Comparison of ENCODE assay signal across 8 mouse cellular contexts in genomic region chr19:55745192-55745578, GRCm38 (mm10). TPM values are rescaled to one million over a fixed set of nuclear protein-coding genes. Genes with fewer than 3 reads are reported as not detected.
DNase-seq lines count a peak whose midpoint lies in the region; ATAC-seq and TF ChIP-seq lines count a peak whose summit lies in the region.

No protein-coding gene starts in this region.

- peaks cover 4% of the 10 kb centered on the region for H3K4me1 ChIP-seq in liver, adult 2 months (ENCODE audit: control insufficient read depth, insufficient read depth, low read length)
- H3K4me1 ChIP-seq in forebrain, embryonic 14.5 days (ENCODE audit: control insufficient read depth, insufficient read depth, low read length) = peaks cover 57% of the 10 kb centered on the region
- H3K4me1 ChIP-seq in limb, embryonic 14.5 days (ENCODE audit: control insufficient read depth, insufficient read depth, low read length) = peaks cover 51% of the 10 kb centered on the region
- H3K4me1 ChIP-seq in stomach, embryonic 14.5 days (ENCODE audit: control insufficient read depth, insufficient read depth, low read length) = peaks cover 53% of the 10 kb centered on the region

- no peak for ATAC-seq in forebrain, embryonic 14.5 days
- ATAC-seq in limb, embryonic 14.5 days (ENCODE audit: low FRiP score, low read depth) = no peak
- no peak for ATAC-seq in stomach, embryonic 14.5 days (ENCODE audit: insufficient number of reproducible peaks, insufficient read depth, low FRiP score, low read depth)

- H3K36me3 ChIP-seq in liver, adult 2 months (ENCODE audit: control insufficient read depth, insufficient read depth, low read length) = peaks cover 18% of the 10 kb centered on the region
- no peaks in the 10 kb centered on the region for H3K36me3 ChIP-seq in forebrain, embryonic 14.5 days (ENCODE audit: control insufficient read depth, insufficient read depth, low read length)
- 0 out of 2 replicates have a peak, but pooled peaks cover 3% of the 10 kb centered on the region for H3K36me3 ChIP-seq in limb, embryonic 14.5 days (ENCODE audit: control insufficient read depth, insufficient read depth, low read length)
- H3K36me3 ChIP-seq in stomach, embryonic 14.5 days (ENCODE audit: control insufficient read depth, insufficient read depth, low read length) = no peaks in the 10 kb centered on the region

- H3K9me3 ChIP-seq in forebrain, embryonic 14.5 days (replicated peaks; ENCODE audit: control insufficient read depth, low read length) = no peaks in the 10 kb centered on the region
- H3K9me3 ChIP-seq in limb, embryonic 14.5 days (ENCODE audit: control insufficient read depth, low read length) = no peaks in the 10 kb centered on the region
- H3K9me3 ChIP-seq in stomach, embryonic 14.5 days (ENCODE audit: control insufficient read depth, low read depth, low read length) = no peaks in the 10 kb centered on the region

- H3K4me3 ChIP-seq in liver, adult 2 months (ENCODE audit: insufficient read depth, low read depth, low read length) = peak overlapping the region; percentile 94; the same call in 1 of the 2 replicates
- H3K4me3 ChIP-seq in forebrain, embryonic 14.5 days (ENCODE audit: low read depth, low read length) = peak overlapping the region; percentile 53
- peak overlapping the region; percentile 84 for H3K4me3 ChIP-seq in limb, embryonic 14.5 days (replicated peaks; ENCODE audit: low read length)
- H3K4me3 ChIP-seq in stomach, embryonic 14.5 days (ENCODE audit: low read depth, low read length) = peak overlapping the region; percentile 93
- no peak overlapping the region; the same call in 1 of the 2 replicates for H3K4me3 ChIP-seq in layer of hippocampus, adult 2 months

- H3K27me3 ChIP-seq in liver, adult 2 months (ENCODE audit: control insufficient read depth, insufficient read depth, low read length) = no peaks in the 10 kb centered on the region
- no peaks in the 10 kb centered on the region; the same call in 1 of the 2 replicates for H3K27me3 ChIP-seq in forebrain, embryonic 14.5 days (replicated peaks; ENCODE audit: control insufficient read depth, insufficient read depth, low read length)
- H3K27me3 ChIP-seq in limb, embryonic 14.5 days (ENCODE audit: control insufficient read depth, insufficient read depth, low read length) = no peaks in the 10 kb centered on the region
- H3K27me3 ChIP-seq in stomach, embryonic 14.5 days (ENCODE audit: control insufficient read depth, insufficient read depth, low read length) = no peaks in the 10 kb centered on the region

- peak overlapping the region; percentile 100 for H3K27ac ChIP-seq in liver, adult 2 months (replicated peaks; ENCODE audit: insufficient read depth, low read depth, low read length)
- peak overlapping the region; percentile 49; the same call in 1 of the 2 replicates for H3K27ac ChIP-seq in forebrain, embryonic 14.5 days (ENCODE audit: low read depth, low read length)
- H3K27ac ChIP-seq in limb, embryonic 14.5 days (replicated peaks; ENCODE audit: low read depth, low read length) = peak overlapping the region; percentile 99
- H3K27ac ChIP-seq in stomach, embryonic 14.5 days (ENCODE audit: low read length) = peak overlapping the region; percentile 99; the same call in 1 of the 2 replicates
- H3K27ac ChIP-seq in layer of hippocampus, adult 2 months = no peak overlapping the region

- peaks cover 25% of the 10 kb centered on the region for H3K79me2 ChIP-seq in liver, adult 2 months (ENCODE audit: control insufficient read depth, insufficient read depth, low read length)

- peak overlapping the region; percentile 74 for H3K9ac ChIP-seq in liver, adult 2 months (ENCODE audit: low read depth, low read length)
- peak overlapping the region; percentile 87 for H3K9ac ChIP-seq in forebrain, embryonic 14.5 days (ENCODE audit: low read length)
- H3K9ac ChIP-seq in limb, embryonic 14.5 days (ENCODE audit: low read depth, low read length, severe bottlenecking) = peak overlapping the region; percentile 99
- peak overlapping the region; percentile 98 for H3K9ac ChIP-seq in stomach, embryonic 14.5 days (replicated peaks; ENCODE audit: low read depth, low read length)

- 14% methylated on average over 9 of the region's 9 CpGs for WGBS in liver, adult 2 months
- 11% methylated on average over 9 of the region's 9 CpGs for WGBS in forebrain, embryonic 14.5 days
- 15% methylated on average over 9 of the region's 9 CpGs for WGBS in limb, embryonic 14.5 days
- 23% methylated on average over 9 of the region's 9 CpGs for WGBS in stomach, embryonic 14.5 days

- DNase-seq in liver, adult 2 months (ENCODE audit: extremely low read depth, low read depth, low spot score) = peak; percentile 53
- no peak for DNase-seq in liver
- peak; percentile 29 for DNase-seq in forebrain, embryonic 14.5 days (ENCODE audit: low spot score)
- DNase-seq in limb, embryonic 14.5 days (ENCODE audit: low spot score) = no peak
- DNase-seq in adrenal gland, postnatal 36 days = no peak
- DNase-seq in layer of hippocampus, adult 2 months (ENCODE audit: low spot score in 2 of 2) = no peak
- no peak for DNase-seq in gastrocnemius, postnatal 25 days

- TF ChIP-seq CTCF in liver, adult 2 months (IDR thresholded peaks at IDR 0.05; ENCODE audit: low read depth, low read length) = no peak
- no peak for TF ChIP-seq CTCF in layer of hippocampus, adult 2 months (conservative IDR thresholded peaks at IDR 0.05)

- peak overlapping the region; percentile 81 for H3K4me2 ChIP-seq in forebrain, embryonic 14.5 days (ENCODE audit: low read length)
- H3K4me2 ChIP-seq in limb, embryonic 14.5 days (replicated peaks; ENCODE audit: low read depth, low read length, severe bottlenecking) = peak overlapping the region; percentile 95
- peak overlapping the region; percentile 92 for H3K4me2 ChIP-seq in stomach, embryonic 14.5 days (replicated peaks; ENCODE audit: low read depth, low read length)

- no peak for TF ChIP-seq POLR2A in liver, adult 2 months (IDR thresholded peaks at IDR 0.05; ENCODE audit: extremely low read depth, insufficient read depth, low read length)
- no peak for TF ChIP-seq POLR2A in limb, embryonic 14.5 days (IDR thresholded peaks at IDR 0.05; ENCODE audit: borderline replicate concordance, extremely low read depth, insufficient read depth, insufficient read length)

RNA-seq across cellular contexts. Expression of gene Tcf7l2, which starts 3.6 kb away (rescaled TPM):
- total RNA-seq in liver, adult 2 months (2014; rRNA removed) = 3.2 and 4.6 TPM in 2 replicates
- polyA plus RNA-seq in liver, adult 2 months (2012; rRNA removed) = 13.3 and 14.6 TPM in 2 replicates
- polyA plus RNA-seq in forebrain, embryonic 14.5 days (2014; fragmentation: Nextera tagmentation; extraction: Ambion mirVana) = 196 and 221 TPM in 2 replicates
- 51.6 and 64.4 TPM in 2 replicates for polyA plus RNA-seq in limb, embryonic 14.5 days (2012; rRNA removed)
- 134 and 151 TPM in 2 replicates for polyA plus RNA-seq in limb, embryonic 14.5 days (2014; fragmentation: Nextera tagmentation; extraction: Ambion mirVana)
- 143 and 151 TPM in 2 replicates for polyA plus RNA-seq in stomach, embryonic 14.5 days (2014; fragmentation: Nextera tagmentation; extraction: Ambion mirVana)
- total RNA-seq in adrenal gland, postnatal 36 days (2021) = 10 to 100 TPM; 22.7 to 28.3 TPM
- total RNA-seq in layer of hippocampus, adult 2 months (2021) = 10 to 100 TPM in 1 of 2 experiments, 1 to 10 TPM in 1; 9.9 to 11.3 TPM
- total RNA-seq in gastrocnemius, postnatal 25 days (2021) = 1 to 10 TPM; 7.8 to 8.8 TPM

Comparison
In these comparisons a context has a peak if more than half of its experiments do, and no peak if none do; other contexts are left out.
1. DNase-seq: peak in liver, adult 2 months (single experiment) and forebrain, embryonic 14.5 days (single experiment); none in liver (single experiment), limb, embryonic 14.5 days (single experiment), adrenal gland, postnatal 36 days (0 of 2), layer of hippocampus, adult 2 months (0 of 2) and gastrocnemius, postnatal 25 days (single experiment).
2. Peak in every context shown above with its lines, with median percentiles within 50 percentile points of each other: H3K9ac ChIP-seq and H3K4me2 ChIP-seq.